Mouse (Mus musculus) right cerebral cortex, postnatal 4 days (tissue): ENCODE results near the gene Ccdc69.
"Not testable (repeated sequence)": the region's sequence is repeated elsewhere in the genome, so short reads cannot be mapped to it uniquely, and the experiment has no call there.

ENCODE experiments used
- DNase-seq: peaks from one replicate; pipeline ENCODE4 v3.0.0-alpha.2; 2022

Ccdc69 gene

DNA sequence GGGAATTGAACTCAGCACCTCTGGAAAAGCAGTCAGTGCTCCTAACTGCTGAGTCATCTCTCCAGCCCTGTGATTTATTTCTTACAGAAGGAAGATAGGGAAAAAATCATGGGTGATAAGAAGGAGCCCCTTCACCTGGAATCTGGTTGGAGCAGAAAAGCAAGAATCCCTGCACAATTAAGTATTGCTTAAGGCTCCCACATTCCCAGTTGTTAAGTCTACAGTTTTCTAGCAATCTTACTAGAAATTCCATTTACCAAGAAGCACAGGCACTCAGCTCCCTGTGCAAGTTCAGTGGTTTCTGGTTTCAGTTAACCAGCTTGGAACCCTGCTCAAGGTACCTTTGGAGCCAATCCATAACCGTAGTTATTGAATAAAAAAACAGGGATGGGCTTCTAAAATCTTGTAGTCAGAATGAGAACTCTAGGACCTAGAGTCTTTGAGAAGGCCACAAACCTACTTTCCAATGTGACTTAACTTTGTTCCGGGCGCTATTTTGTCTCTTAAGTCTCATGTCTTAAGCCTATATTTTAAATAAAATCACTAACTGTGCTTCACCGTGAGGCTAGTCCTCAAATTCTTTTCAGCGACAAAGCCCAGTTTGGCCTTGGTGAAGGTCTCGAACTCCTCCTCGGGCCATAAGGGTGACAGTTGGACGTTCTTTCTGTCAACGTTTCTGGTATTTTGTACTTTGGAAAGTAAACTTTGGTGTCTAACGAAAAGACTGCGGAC, 19.0 kb upstream of the Ccdc69 start:
- no peak for DNase-seq

GRCm38 (mm10) chr11:55096296-55096695, 18.4 kb upstream of the Ccdc69 start:
- not testable (repeated sequence) for DNase-seq

GRCm38 (mm10) chr11:55093096-55093495, 15.2 kb upstream of the Ccdc69 start:
- no peak for DNase-seq

DNA sequence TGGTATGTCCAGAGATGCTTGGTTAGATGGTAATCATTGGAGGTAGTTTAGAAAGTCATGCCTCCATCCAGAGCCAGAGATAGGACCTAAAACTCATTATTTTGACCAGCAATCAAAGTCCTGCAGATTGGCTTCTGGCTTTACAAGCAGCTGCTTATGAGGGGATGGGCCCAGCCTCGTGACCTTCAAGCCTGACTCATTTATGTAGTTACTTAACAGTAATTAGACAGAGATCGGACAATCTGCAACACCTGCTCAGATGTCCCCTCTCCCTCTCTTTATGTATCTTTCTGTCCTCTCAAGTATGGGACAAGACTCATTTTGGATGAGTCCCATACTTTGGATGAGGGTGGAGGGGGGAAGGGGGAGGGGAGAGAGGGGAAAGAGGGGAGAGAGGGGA, 12.0 kb upstream of the Ccdc69 start:
- no peak for DNase-seq

- peak; percentile 83 for DNase-seq
Measured at GRCm38 (mm10) chr11:55087006-55087405, 9.1 kb upstream of the Ccdc69 start.

DNA sequence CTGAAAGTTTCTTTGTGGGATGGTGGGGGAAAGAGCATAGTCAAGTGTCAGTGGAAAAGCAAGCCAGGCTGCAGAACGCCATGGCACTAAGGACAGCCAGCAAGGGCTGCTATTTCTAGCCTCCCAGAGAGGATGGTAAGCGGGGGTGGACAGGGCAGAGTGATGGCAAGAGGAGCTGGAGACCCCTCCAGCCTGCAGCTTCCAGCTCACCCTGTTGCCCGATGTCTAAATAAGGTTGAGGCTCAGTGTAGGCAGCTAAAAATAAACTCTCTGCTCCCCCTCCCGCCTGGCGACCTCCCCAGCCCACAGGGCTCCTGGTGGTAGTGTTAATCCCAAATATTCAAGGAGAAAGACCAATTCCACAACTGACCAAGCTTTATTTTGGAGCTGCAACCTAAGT, 7.5 kb upstream of the Ccdc69 start:
- DNase-seq = no peak

DNA sequence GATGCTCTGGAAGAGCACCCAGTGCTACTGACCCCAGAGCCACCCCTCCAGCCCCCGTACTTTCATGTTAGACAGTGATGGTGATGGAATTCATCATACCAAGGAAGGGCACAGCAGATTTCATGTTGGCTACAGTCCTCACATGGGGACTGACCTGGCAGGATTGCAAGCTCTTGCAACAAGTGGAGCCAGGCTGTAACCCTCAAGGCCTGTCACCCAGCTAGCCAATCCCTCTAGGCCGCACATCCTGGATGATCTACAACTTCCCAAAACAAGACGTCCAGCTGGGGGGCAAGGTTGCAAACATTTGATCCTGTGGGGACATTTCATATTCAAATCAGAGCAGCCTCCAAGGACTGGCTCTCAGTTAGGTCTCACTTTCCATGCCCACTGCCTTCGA, 6.7 kb upstream of the Ccdc69 start:
- no peak for DNase-seq

DNA sequence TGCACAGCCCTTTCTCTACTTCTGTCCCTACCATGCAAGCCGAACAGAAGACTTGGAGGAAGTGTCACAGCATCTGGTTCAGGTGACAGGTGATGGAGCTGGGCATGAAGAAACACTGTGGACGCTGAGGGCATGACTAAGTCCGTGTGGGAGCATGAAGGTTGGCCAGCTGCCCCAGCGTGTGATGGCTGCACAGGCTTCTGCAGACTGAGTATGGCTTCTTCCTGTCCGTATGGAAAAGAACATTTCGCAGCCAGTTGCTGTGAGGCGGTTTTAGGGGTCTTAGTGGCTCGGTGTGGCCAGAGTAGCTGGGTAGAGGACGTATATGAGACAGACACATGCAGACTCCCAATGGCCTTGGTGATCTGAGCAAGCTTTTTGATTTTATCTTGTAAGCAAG, 3.3 kb upstream of the Ccdc69 start:
- DNase-seq = no peak

- no peak for DNase-seq
Measured at GRCm38 (mm10) chr11:55079180-55079579, 1.2 kb upstream of the Ccdc69 start.

- no peak for DNase-seq
Measured at GRCm38 (mm10) chr11:55078502-55078901, 571 bp upstream of the Ccdc69 start.

GRCm38 (mm10) chr11:55076234-55076633, 1.7 kb downstream of the Ccdc69 start:
- DNase-seq = no peak

DNA sequence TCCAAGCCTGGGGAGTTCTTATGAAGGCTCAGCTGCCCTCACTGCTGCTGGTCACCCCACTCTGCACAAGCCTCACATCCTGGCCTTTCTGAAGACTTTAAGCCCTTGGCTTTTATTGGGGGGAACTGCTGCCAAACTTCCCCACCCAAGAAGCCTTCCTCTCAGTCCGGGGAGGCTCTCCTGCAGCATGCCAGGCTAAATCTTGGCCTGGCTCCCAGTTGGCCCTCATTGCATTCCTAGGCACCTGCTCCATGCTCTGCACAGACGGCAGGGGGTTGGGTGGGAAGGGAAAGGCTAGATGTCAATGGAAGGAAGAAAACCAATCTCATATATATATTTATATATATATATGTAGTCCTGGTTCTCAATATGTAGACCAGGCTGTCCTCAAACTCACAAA, 2.3 kb downstream of the Ccdc69 start:
- DNase-seq = peak; percentile 26

- DNase-seq = no peak
Measured at GRCm38 (mm10) chr11:55073191-55073590, 4.7 kb downstream of the Ccdc69 start.

DNA sequence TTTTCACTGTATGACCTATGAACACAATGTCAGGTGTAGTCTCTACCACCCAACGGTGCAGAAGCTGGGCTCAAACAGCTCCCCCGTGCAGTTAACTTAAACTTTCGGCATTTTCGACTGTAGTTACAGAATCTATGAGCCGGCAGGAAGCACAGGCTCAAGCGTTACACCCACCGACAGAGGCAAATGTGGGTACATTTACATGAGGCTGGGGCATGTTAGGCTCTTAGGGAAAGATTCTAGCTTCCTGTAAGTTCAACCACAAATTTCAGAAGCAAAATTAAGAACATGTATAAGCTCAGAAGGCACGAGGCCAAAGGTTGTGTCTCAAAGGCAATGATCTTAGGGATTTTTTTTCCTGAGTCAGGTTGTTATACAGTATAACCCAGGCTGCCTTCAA, 5.5 kb downstream of the Ccdc69 start:
- no peak for DNase-seq

DNA sequence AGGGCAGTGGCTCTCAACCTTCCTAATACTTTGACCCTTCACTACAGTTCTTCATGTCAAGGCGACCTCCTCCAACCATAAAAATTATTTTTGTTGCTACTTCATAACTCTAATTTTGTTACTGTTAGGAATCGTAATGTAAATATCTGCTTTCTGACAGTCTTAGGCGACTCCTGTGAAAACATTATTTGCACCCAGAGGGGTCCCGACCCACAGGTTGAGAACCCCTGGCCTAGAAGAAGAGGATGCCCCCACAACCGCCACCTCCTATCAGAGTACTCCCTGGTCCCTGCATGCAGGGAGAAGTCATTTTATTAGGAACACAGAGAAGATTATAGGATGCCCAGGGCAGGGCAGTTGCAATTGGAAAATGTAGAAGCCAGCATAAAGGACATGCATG, 6.6 kb downstream of the Ccdc69 start:
- DNase-seq = no peak

- DNase-seq = no peak
Measured at GRCm38 (mm10) chr11:55069023-55069422, 8.9 kb downstream of the Ccdc69 start.

DNA sequence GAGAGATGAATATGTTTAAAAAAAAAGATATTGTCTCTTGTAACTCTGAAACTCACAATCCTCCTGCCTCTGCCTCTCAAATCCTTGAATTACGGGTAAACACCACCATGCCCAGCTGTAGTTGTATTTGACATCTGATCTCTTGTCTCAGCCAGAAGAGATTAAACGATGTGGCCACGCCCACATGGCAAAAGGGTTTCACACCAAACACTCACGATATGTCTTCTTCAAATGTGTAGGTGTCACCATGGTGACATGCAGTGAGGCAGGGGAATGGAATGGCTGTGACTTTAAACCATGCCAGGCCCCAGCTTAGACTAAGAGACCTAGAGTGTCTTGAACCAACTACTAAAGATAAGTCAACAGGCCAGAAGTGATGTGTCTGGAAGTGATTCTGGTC, 11.0 kb downstream of the Ccdc69 start:
- DNase-seq = no peak

GRCm38 (mm10) chr11:55062856-55063255, 15.1 kb downstream of the Ccdc69 start:
- no peak for DNase-seq

DNA sequence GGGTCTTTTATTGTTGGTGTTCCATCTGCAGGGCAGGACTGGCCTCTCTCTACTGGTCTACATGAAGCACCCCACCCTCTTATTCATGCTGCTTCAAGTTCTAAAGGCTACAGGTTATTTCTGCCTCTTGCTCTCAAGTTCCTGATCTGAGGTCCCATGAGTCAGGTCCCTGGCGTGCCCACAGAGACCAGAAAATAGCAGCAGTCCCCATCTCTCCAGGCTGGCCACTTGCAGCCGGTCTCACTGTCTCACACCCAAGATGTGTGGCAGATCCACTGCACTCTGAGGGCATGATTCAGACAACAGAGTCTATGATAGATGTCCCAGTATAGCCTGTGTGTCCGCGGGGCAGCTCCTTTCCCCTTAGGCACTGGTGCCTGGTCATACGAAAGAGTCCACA, 17.1 kb downstream of the Ccdc69 start:
- no peak for DNase-seq

DNA sequence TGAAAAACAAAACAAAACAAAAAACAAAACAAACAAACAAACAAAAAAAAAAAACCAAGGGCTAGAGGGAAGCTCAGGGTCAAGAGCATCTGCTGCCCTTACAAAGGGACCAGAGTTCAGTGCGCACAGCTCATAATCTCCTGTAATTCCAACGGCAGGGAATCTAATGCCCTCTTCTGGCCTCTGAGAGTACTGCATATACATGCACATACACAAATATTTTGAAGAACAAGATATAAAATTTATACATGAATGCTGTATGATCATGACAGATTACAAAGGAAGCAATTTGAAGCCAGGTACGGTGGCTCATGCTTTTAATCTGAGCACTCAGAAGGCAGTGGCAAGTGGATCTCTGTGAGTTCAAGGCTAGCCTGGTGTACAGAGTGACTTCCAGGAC, 20.4 kb downstream of the Ccdc69 start:
- no peak for DNase-seq

GRCm38 (mm10) chr11:55050837-55051510, 27.0 kb downstream of the Ccdc69 start:
- no peak for DNase-seq

DNA sequence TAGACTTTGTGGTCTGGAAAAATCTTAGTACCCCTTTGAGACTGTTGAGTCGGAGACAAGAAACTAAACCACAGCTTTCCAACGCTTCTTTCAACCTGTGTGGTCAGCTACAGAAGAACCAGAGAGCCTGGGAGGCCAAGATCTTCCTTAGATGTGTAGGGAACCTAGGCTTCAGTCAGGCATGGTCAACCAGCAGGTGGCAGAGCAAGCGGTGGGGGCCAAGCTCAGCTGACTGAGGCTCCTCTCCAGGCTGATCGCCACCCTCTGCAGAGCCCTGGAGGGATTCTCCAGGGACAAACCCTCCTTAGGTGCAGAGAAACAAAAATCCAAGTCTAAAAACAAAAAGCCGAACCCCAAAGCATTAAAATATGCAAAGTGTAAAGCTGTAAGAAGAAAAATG, 31.3 kb downstream of the Ccdc69 start:
- no peak for DNase-seq

DNA sequence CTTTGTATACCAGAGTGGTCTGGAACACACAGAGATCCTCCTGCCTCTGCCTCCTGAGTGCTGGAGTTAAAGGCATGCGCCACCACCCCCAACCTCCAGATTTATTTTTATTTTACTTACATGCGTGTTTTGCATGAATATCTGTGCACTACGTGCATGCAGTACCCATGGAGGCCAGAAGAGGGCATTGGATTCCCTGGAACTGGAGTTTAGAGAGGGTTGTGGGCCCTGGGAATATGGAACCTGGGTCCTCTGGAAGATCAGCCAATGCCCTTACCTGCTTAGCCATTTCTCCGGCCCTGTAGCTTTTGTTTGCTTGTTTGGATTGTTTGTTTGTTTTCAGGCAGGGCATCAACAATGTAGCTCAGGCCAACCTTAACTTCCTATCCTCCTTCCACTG, 36.6 kb downstream of the Ccdc69 start:
- no peak for DNase-seq

- DNase-seq = peak; percentile 83
Measured at GRCm38 (mm10) chr11:55039591-55039990, 38.3 kb downstream of the Ccdc69 start.

DNA sequence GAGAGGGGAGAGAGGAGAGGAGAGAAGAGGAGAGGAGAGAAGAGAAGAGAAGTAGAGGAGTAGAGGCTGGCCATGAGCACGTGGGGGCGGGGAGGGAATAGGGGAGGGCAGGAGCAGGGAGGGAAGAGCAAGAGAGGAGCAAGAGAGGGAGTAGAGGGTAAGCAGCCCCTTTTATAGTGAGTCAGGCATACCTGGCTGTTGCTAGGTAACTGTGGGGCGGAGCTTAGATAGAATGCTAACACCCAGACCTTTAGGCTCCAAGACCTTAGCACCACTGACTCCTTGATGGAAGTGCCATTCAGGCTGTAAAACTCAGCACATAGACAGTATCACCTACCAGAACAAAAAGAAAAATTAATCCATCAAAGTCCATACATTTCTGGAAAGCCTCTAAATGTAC, 41.3 kb downstream of the Ccdc69 start:
- no peak for DNase-seq
